Mouse (Mus musculus) B cell, adult 2 months (primary cell): ENCODE results near the gene Asah2.
"Not testable (repeated sequence)": the region's sequence is repeated elsewhere in the genome, so short reads cannot be mapped to it uniquely, and the experiment has no call there.

Source experiments
- DNase-seq, 2 experiments: peaks; one replicate each; pipeline ENCODE4 v3.0.0; 2022

The Asah2 gene

GRCm38 (mm10) chr19:32102294-32102975 lies 5.6 kb downstream of the Asah2 start:
- DNase-seq: no peak

- DNase-seq: no peak
These were observed 9.4 kb downstream of the Asah2 start for GRCm38 (mm10) chr19:32098582-32098981.

GRCm38 (mm10) chr19:32092358-32092757 lies 15.7 kb downstream of the Asah2 start:
- DNase-seq: no peak

- DNase-seq: no peak
These were observed 17.2 kb downstream of the Asah2 start for GRCm38 (mm10) chr19:32090804-32091203.

GRCm38 (mm10) chr19:32088570-32088969 lies 19.4 kb downstream of the Asah2 start:
- no peak for DNase-seq

GRCm38 (mm10) chr19:32087736-32088470 lies 20.1 kb downstream of the Asah2 start:
- DNase-seq: no peak

- DNase-seq: not testable (repeated sequence)
These were observed 23.2 kb downstream of the Asah2 start for GRCm38 (mm10) chr19:32084813-32085212.

- no peak for DNase-seq
These were observed 37.7 kb downstream of the Asah2 start for GRCm38 (mm10) chr19:32070340-32070739.

GRCm38 (mm10) chr19:32069598-32069997 lies 38.4 kb downstream of the Asah2 start:
- DNase-seq: no peak

- no peak for DNase-seq
These were observed 40.3 kb downstream of the Asah2 start for GRCm38 (mm10) chr19:32067669-32068068.

- DNase-seq: no peak
These were observed 46.7 kb downstream of the Asah2 start for GRCm38 (mm10) chr19:32061294-32061693.

GRCm38 (mm10) chr19:32056252-32056651 lies 51.8 kb downstream of the Asah2 start:
- no peak for DNase-seq

- DNase-seq: no peak
These were observed 52.3 kb downstream of the Asah2 start for GRCm38 (mm10) chr19:32055725-32056124.

- DNase-seq: no peak
These were observed 56.8 kb downstream of the Asah2 start for GRCm38 (mm10) chr19:32051251-32051650.

GRCm38 (mm10) chr19:32032881-32033280 lies 75.1 kb downstream of the Asah2 start:
- no peak for DNase-seq

- peak; percentile 58 to 64 for DNase-seq
These were observed 77.6 kb downstream of the Asah2 start for GRCm38 (mm10) chr19:32030430-32030829.

GRCm38 (mm10) chr19:32025443-32025842 lies 82.6 kb downstream of the Asah2 start:
- DNase-seq: no peak

- DNase-seq: no peak
These were observed 88.3 kb downstream of the Asah2 start for GRCm38 (mm10) chr19:32019722-32020121.

GRCm38 (mm10) chr19:32018585-32018984 lies 89.4 kb downstream of the Asah2 start:
- DNase-seq: no peak

- no peak for DNase-seq
These were observed 90.0 kb downstream of the Asah2 start for GRCm38 (mm10) chr19:32018053-32018452.

GRCm38 (mm10) chr19:32002623-32003022 lies 105.4 kb downstream of the Asah2 start:
- DNase-seq: no peak

- DNase-seq: no peak
These were observed 111.1 kb downstream of the Asah2 start for GRCm38 (mm10) chr19:31996916-31997315.

GRCm38 (mm10) chr19:31991057-31991456 lies 117.0 kb downstream of the Asah2 start:
- no peak for DNase-seq

- peak; percentile 8 to 17 for DNase-seq
These were observed 132.1 kb downstream of the Asah2 start for GRCm38 (mm10) chr19:31975882-31976281.
